Mouse (Mus musculus) liver, embryonic 11.5 days (tissue): ENCODE data around the gene Ruvbl2. TPM values are rescaled to one million over a fixed set of nuclear protein-coding genes. Genes with fewer than 3 reads are reported as not detected.

ENCODE experiments used
- ATAC-seq: fragments of 200-750 bp; cut with Nextera tagmentation; replicated peaks from 2 replicates; pipeline ENCODE4 v1.8.0; 2017; ENCODE audit warnings: moderate number of reproducible peaks, mild to moderate bottlenecking, moderate TSS enrichment, moderate library complexity; ENCODE audit not compliant: low FRiP score
- DNase-seq: peaks from one replicate; pipeline ENCODE4 v3.0.0-alpha.2; 2017; ENCODE audit warnings: low spot score
- H3K27ac ChIP-seq: fragments of 300-500 bp; sonication (generic); 2 replicates; pipeline ENCODE4 v1.5.1; 2014; ENCODE audit warnings: mild to moderate bottlenecking, low read depth, low read length, control low read depth
- H3K27me3 ChIP-seq: fragments of 300-500 bp; sonication (generic); replicated peaks from 2 replicates; pipeline ENCODE4 v1.6.1; 2014; ENCODE audit warnings: low read length, mixed read lengths; ENCODE audit not compliant: control insufficient read depth, insufficient read depth
- H3K36me3 ChIP-seq: fragments of 300-500 bp; sonication (generic); 2 replicates; pipeline ENCODE4 v1.6.1; 2014; ENCODE audit warnings: mild to moderate bottlenecking, low read length, moderate library complexity, mixed read lengths; ENCODE audit not compliant: control insufficient read depth, insufficient read depth
- H3K4me1 ChIP-seq: fragments of 300-500 bp; sonication (generic); replicated peaks from 2 replicates; pipeline ENCODE4 v1.6.1; 2014; ENCODE audit warnings: low read length, mixed read lengths; ENCODE audit not compliant: control insufficient read depth, insufficient read depth
- H3K4me2 ChIP-seq: fragments of 300-500 bp; sonication (generic); 2 replicates; pipeline ENCODE4 v1.6.1; 2014; ENCODE audit warnings: mild to moderate bottlenecking, control low read depth, moderate library complexity
- H3K4me3 ChIP-seq: fragments of 300-500 bp; sonication (generic); 2 replicates; pipeline ENCODE4 v1.5.1; 2014; ENCODE audit warnings: low read depth, low read length, control low read depth
- H3K9ac ChIP-seq: fragments of 300-500 bp; sonication (generic); 2 replicates; pipeline ENCODE4 v1.6.1; 2014; ENCODE audit warnings: low read depth, low read length, control low read depth
- H3K9me3 ChIP-seq: fragments of 300-500 bp; sonication (generic); 2 replicates; pipeline ENCODE4 v1.6.1; 2016; ENCODE audit warnings: low read length, inconsistent platforms, mixed read lengths; ENCODE audit not compliant: control insufficient read depth
- WGBS: fragments of 180-500 bp; shearing (Covaris S2); extraction: QIAGEN DNeasy Blood & Tissue Kit; methylation state at CpG from one replicate; pipeline ENCODE4 v1.1.7; 2014; 5-methylcytosine and 5-hydroxymethylcytosine counted together
- polyA plus RNA-seq: library from polyadenylated mRNA; unstranded; fragments of >200 nt; fragmentation: Nextera tagmentation; extraction: Ambion mirVana; gene quantifications from 2 replicates; pipeline ENCODE4 v1.2.1, GENCODE M21; 2014

Gene Ruvbl2
- polyA plus RNA-seq, 1 experiment from 2014 or later = 250 TPM

GRCm38 (mm10) chr7:45447325-45447990 is 9.6 kb upstream of the Ruvbl2 start:
- H3K9me3 ChIP-seq = no peaks in the 10 kb centered on the region
- peaks cover 12% of the 10 kb centered on the region; the same call in 1 of the 2 replicates for H3K36me3 ChIP-seq
- ATAC-seq (peak; percentile 72), DNase-seq (no peak)
- peak overlapping the region; percentile 23 for H3K4me3 ChIP-seq
- WGBS = 26% methylated on average over 11 of the region's 11 CpGs
- no peaks in the 10 kb centered on the region for H3K27me3 ChIP-seq
- no peak overlapping the region for H3K27ac ChIP-seq
- H3K4me1 ChIP-seq = peaks cover 13% of the 10 kb centered on the region
- H3K9ac ChIP-seq = peak overlapping the region; percentile 32; the same call in 1 of the 2 replicates
- peak overlapping the region; percentile 51 for H3K4me2 ChIP-seq

DNA sequence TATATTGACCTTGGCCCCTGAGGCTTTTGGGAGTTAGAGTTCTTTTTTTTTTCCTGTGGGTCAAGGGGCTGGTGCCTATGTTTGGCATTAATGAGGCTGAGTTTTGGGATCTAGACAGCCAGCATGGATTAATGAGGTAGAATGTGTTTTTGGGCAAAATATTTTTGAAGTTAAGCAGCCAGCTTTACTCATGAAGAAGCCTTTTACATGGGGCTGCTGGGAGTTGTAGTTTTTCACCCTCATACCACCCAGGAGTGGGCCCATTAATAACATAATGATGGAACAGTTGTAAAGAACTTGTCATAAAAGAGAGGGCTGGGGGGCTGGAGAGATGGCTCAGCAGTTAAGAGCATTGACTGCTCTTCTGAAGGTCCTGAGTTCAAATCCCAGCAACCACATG is 8.7 kb upstream of the Ruvbl2 start:
- Histone ChIP-seq H3K4me3 (no peak overlapping the region), H3K4me1 (peaks cover 11% of the 10 kb centered on the region), H3K36me3 (peaks cover 12% of the 10 kb centered on the region; the same call in 1 of the 2 replicates), H3K9me3 (no peaks in the 10 kb centered on the region), H3K9ac (no peak overlapping the region), H3K27me3 (no peaks in the 10 kb centered on the region), H3K27ac (no peak overlapping the region), H3K4me2 (no peak overlapping the region)
- DNase-seq (no peak), ATAC-seq (no peak)

GRCm38 (mm10) chr7:45443526-45444420 is 5.9 kb upstream of the Ruvbl2 start:
- Histone ChIP-seq H3K27ac (no peak overlapping the region), H3K4me2 (no peak overlapping the region), H3K9me3 (no peaks in the 10 kb centered on the region), H3K27me3 (no peaks in the 10 kb centered on the region), H3K4me3 (no peak overlapping the region), H3K4me1 (peaks cover 9% of the 10 kb centered on the region), H3K9ac (no peak overlapping the region), H3K36me3 (peaks cover 12% of the 10 kb centered on the region; the same call in 1 of the 2 replicates)
- WGBS = 57% methylated on average over 22 of the region's 22 CpGs
- no peak for DNase-seq
- ATAC-seq = no peak; the same call in 1 of the 2 replicates

- Histone ChIP-seq H3K27ac (0 out of 2 replicates have a peak overlapping the region, but pooled peaks have one; percentile 17), H3K4me2 (0 out of 2 replicates have a peak overlapping the region, but pooled peaks have one; percentile 4), H3K4me3 (0 out of 2 replicates have a peak overlapping the region, but pooled peaks have one; percentile 8), H3K9ac (no peak overlapping the region), H3K9me3 (no peaks in the 10 kb centered on the region), H3K4me1 (peaks cover 32% of the 10 kb centered on the region), H3K27me3 (no peaks in the 10 kb centered on the region), H3K36me3 (peaks cover 3% of the 10 kb centered on the region; the same call in 1 of the 2 replicates)
- no peak for ATAC-seq
- DNase-seq = no peak
- WGBS = 31% methylated on average over 6 of the region's 6 CpGs
Measured at GRCm38 (mm10) chr7:45437046-45437445, 850 bp downstream of the Ruvbl2 start.

DNA sequence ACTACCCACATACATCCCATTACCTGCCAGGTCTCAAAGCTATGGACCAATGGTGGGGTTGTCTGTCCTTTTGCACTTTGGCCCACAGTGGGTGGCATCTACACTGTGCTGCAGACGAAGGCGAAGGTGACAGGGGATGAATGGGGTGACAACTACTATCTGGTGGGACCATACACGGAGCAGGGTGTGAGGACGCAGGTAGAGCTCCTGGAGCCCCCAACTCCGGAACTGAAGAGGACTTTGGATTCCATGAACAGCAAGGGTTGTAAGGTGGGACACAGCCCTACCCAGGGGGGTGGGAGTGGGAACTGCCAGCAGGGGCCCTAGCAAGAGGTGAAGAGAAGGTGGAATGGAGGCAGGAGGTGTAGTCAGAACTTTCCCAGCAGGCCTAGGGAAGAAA is 1.5 kb downstream of the Ruvbl2 start:
- DNase-seq (no peak), ATAC-seq (no peak)
- Histone ChIP-seq H3K9ac (no peak overlapping the region), H3K4me2 (no peak overlapping the region), H3K36me3 (peaks cover 5% of the 10 kb centered on the region; the same call in 1 of the 2 replicates), H3K4me1 (peaks cover 32% of the 10 kb centered on the region), H3K27ac (no peak overlapping the region), H3K9me3 (no peaks in the 10 kb centered on the region), H3K27me3 (no peaks in the 10 kb centered on the region), H3K4me3 (no peak overlapping the region)
- 88% methylated on average over 5 of the region's 5 CpGs for WGBS

GRCm38 (mm10) chr7:45435038-45435437 is 2.9 kb downstream of the Ruvbl2 start:
- Histone ChIP-seq H3K4me3 (peak overlapping the region; percentile 83), H3K9ac (peak overlapping the region; percentile 78), H3K27me3 (no peaks in the 10 kb centered on the region), H3K9me3 (no peaks in the 10 kb centered on the region), H3K4me1 (peaks cover 32% of the 10 kb centered on the region), H3K4me2 (peak overlapping the region; percentile 89), H3K36me3 (peaks cover 10% of the 10 kb centered on the region), H3K27ac (peak overlapping the region; percentile 49; the same call in 1 of the 2 replicates)
- ATAC-seq (no peak), DNase-seq (no peak)
- WGBS = 4% methylated on average over 16 of the region's 16 CpGs

DNA sequence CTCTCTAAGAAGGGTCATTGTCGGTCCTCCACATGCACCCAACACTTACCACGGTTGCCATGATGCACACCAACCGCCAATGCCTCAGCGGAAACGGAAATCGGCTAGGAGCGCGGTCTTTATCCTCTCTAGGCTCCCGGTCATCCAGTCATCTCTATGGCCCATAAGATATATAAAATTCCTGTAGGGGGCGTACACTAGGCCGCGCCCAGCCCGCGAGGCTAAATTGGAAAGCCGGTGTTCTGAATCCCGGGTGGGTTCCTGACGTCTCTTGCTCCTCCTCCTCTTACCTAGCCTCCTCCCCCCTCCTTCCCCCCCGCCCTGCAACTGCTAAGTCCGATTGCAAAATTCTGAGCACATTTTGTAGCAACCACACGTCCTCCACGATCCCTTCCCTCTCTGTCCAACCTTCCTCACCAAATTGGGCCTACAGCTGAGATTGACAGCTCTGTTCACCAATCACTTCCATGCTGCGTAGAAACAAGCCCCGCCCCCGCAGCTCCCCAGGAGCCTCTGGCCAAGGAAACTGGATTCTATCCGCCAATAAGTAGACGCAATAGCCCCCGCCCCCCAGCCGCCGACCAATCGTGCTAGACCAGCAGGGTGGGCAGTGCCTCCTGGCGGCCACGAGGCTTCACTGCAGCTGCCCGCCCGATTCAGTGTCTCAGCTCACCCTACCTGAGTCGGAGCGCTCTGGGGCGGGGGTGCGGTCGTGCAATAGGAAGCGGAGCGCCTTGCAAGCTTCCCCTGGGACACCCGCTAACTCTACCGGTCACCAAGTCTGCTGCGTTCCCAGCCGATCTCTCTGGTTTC is 3.5 kb downstream of the Ruvbl2 start, which contains the start of gene Gys1:
Gene Gys1 (plus strand): TSS at position 642 of the 813 bp plus-strand sequence.
- peak within 1 kb of the TSS; percentile 83 for H3K4me3 ChIP-seq
- H3K9ac ChIP-seq = peak within 1 kb of the TSS; percentile 86
- DNase-seq = peak; percentile 100
- peaks cover 17% of the 10 kb centered on the region for H3K36me3 ChIP-seq
- WGBS = under 1% methylated on average over 45 of the region's 45 CpGs
- peaks cover 32% of the 10 kb centered on the region for H3K4me1 ChIP-seq
- no peaks in the 10 kb centered on the region for H3K27me3 ChIP-seq
- H3K9me3 ChIP-seq = no peaks in the 10 kb centered on the region
- peak within 1 kb of the TSS; percentile 89 for H3K4me2 ChIP-seq
- peak within 1 kb of the TSS; percentile 81 for H3K27ac ChIP-seq
- ATAC-seq = peak; percentile 97

DNA sequence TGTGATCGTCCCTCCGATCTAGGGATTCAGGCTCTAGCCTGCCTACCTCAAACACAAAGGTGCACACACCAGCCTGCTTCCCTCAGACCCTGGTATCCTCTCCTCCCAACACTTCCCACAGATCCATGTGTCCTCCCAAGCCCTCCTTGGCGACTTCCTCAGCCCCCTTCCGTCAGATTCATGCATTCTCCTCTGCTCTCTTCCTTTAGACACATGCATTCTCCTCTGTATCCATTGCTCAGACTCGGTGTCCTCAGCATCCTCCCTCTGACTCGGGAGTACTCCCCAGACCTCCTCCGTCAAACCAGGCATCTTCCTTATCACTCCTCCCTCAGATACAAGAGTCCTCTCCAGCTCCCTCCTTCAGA is 4.1 kb downstream of the Ruvbl2 start:
- Histone ChIP-seq H3K4me2 (peak overlapping the region; percentile 89), H3K27ac (peak overlapping the region; percentile 81), H3K4me1 (peaks cover 32% of the 10 kb centered on the region), H3K9me3 (no peaks in the 10 kb centered on the region), H3K4me3 (peak overlapping the region; percentile 83), H3K36me3 (peaks cover 22% of the 10 kb centered on the region), H3K27me3 (no peaks in the 10 kb centered on the region), H3K9ac (peak overlapping the region; percentile 86)
- WGBS = 2% methylated on average over 7 of the region's 7 CpGs
- no peak for ATAC-seq
- DNase-seq = no peak
